Mouse (Mus musculus) G1E (cell line): ENCODE measurements around the gene Cldn4.

Experiments
- CTCF ChIP-seq: IDR thresholded peaks from 2 replicates; pipeline ENCODE4 v1.5.1; 2012; ENCODE audit warnings: low read depth, low read length, inconsistent platforms, mixed read lengths
- GATA1 ChIP-seq: IDR thresholded peaks from 2 replicates; pipeline ENCODE4 v1.6.1; 2012; ENCODE audit warnings: borderline replicate concordance, low read length, inconsistent platforms, mixed read lengths
- GATA2 ChIP-seq: IDR thresholded peaks from 2 replicates; pipeline ENCODE4 v1.6.1; 2012; ENCODE audit warnings: low read depth, low read length, inconsistent platforms, borderline replicate concordance
- POLR2AphosphoS5 ChIP-seq: IDR thresholded peaks from 2 replicates; pipeline ENCODE4 v1.6.1; 2012; ENCODE audit warnings: low read depth, low read length, inconsistent platforms; ENCODE audit not compliant: insufficient replicate concordance
- TAL1 ChIP-seq: conservative IDR thresholded peaks from 2 replicates; pipeline ENCODE4 v1.6.1; 2012; ENCODE audit warnings: low read depth, low read length, inconsistent platforms, mixed read lengths

- TF ChIP-seq CTCF: no peak
- TF ChIP-seq TAL1: no peak
- no peak for TF ChIP-seq GATA1
- no peak for TF ChIP-seq POLR2AphosphoS5
- no peak for TF ChIP-seq GATA2
These were observed 13.7 kb upstream of the Cldn4 start for GRCm38 (mm10) chr5:134960430-134960829.
